Mouse (Mus musculus) embryo, embryonic 11.5 days (tissue): Measurements from ENCODE around the gene Wdr11.

Source experiments
- DNase-seq: peaks from one replicate; pipeline ENCODE4 v3.0.0-alpha.2; 2012; ENCODE audit warnings: low read depth, low spot score

Gene Wdr11

DNA sequence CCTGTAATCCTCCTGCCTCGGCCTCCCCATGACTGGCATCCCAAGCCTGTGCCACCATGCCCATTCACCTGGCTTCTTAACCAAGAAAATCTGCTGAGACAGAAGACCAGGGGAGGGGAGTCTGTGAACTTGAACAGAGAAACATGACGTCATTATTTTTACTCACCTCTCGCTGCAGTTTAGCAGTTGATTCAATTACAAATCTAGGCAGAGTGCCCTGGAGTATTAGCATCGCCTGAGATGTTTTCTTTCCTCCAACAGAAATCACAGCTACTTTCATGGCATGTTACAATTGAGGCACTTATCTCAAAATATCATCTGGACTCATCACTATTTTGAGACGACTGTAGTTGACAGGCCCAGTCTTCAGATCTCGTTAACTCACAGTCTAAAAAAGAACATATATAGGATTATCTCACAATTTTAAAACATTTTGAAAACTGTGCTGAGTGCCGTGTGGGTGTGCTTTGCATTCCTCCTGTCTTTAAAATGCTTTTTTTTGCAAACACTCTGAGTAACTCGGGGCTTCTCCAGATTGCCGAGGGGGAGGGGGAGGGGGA, 61.3 kb downstream of the Wdr11 start:
- no peak for DNase-seq

DNA sequence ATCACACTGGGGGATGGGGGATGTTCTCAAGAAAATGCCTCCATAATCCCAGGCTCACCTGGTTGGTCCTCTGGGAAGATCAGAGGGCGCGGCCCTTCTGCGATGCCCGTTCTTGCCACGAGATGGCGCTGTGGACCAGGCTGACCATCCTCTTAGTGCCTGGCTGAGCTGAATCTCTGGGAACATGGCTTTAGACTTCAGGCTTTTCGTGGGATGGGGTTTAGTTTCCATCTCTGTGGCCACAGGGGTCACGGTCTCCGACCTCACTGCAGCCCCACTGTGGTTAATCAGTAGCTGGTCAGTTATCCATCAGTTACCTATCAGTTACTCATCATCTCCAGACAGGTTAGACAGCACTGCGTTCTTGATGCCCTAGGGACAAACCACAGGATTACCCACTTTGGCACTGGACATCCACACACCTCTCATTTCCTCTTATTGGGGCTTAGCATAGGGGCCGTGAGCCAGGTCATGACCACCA, 62.2 kb downstream of the Wdr11 start:
- peak; percentile 66 for DNase-seq

DNA sequence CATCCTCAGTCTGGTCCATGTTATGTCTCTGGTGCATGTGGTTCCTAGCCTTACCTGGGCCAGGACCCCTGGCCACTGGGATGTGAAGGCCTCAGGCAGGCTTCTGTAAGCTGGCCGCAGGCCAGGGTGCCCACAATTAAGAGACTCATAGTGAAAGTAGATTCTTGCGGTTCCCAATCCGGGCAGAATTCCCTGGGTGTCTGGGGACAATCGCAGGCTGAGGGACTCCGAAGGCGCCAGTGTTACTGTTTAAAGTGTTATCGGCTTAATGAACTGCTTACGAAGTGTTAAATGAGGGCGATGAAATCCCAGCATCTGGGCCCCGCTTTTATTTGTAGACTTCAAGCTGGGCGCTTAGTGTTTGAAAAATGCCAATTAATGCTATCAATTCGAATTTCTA, 63.3 kb downstream of the Wdr11 start:
- DNase-seq = no peak

DNA sequence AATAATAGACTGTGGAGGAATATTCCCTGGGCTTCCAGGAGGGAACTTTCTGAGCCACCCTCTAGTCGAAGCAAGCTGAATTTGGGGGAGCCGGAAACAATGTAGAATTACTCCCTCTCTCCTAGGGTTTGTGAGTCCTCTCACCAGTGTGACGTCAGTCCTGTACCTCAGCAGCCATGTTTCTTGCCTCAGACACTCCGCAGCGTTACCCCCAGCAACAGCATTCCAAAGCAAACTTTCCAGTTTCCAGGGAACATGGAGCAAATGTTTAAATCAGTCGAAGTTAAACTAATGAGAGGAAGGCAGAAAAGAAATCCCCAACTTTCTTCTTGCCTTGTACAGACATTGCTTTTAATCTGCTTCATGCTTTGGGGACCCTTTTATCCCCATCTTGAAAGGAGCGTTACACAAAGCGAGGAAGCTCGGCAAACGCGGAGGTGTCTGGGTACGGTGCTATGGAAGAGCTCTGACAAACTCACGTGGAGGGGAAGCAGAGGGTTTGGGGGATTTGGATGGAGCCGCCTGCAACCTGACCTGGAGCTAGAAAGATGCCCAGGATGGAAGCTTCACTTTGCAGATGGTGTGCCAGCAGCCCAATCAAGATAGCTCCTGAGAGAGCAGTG, 64.1 kb downstream of the Wdr11 start:
- DNase-seq = no peak

DNA sequence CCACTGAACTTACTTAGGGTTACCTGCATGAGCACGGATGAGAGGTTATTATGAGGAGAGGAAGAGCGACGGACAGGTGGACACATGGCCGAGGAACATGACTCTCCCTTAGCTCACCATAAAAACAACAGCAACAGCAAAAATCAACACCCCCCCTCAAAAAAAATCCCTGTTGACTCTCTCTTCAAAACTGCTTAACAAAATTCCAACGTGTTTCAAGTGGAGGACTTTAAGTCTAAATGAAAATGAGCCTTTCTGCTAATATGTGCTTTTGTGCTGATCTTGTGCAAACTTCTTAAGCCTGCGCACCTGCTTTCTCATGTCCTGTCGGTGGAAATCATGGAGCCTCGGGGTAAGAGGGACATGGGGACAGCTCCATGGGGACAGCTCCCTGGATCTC, 66.2 kb downstream of the Wdr11 start:
- no peak for DNase-seq

DNA sequence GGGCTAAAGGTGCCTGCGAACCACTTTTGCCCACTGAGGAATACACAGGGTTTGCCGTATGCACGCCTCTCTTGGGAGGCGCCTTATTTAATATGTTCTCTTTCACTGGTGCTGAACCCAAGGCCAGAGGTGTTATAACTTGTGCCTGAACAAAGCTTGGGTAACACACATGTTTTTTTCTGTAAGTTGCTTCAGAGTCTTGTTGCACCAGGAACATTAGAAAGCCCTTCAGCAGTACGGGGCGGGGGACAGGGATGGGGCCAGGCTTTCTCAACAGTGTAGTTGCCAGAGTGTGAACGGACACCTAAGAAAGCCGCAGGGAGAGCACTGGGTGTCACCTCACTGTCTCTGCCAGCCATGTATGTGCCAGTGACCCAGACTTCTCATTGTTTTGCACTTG, 68.1 kb downstream of the Wdr11 start:
- DNase-seq = no peak

DNA sequence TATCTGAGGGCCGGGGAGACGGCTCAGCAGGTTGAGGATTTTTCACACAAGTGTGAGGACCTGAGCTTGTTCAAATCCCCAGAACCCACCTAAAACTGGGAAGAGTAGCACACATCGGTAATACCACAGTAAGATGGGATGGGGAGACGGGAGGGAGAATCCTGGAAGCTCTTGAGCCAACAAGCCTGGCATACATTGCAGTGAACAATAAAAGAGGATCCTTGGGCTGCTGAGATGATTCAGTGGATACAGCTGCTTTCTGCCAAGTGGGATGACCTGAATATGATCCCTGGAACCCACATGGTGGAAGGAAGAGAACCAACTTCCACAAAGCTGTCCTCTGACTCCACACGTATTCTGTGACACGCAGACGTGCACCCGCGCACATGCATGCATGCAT, 68.9 kb downstream of the Wdr11 start:
- DNase-seq = no peak

DNA sequence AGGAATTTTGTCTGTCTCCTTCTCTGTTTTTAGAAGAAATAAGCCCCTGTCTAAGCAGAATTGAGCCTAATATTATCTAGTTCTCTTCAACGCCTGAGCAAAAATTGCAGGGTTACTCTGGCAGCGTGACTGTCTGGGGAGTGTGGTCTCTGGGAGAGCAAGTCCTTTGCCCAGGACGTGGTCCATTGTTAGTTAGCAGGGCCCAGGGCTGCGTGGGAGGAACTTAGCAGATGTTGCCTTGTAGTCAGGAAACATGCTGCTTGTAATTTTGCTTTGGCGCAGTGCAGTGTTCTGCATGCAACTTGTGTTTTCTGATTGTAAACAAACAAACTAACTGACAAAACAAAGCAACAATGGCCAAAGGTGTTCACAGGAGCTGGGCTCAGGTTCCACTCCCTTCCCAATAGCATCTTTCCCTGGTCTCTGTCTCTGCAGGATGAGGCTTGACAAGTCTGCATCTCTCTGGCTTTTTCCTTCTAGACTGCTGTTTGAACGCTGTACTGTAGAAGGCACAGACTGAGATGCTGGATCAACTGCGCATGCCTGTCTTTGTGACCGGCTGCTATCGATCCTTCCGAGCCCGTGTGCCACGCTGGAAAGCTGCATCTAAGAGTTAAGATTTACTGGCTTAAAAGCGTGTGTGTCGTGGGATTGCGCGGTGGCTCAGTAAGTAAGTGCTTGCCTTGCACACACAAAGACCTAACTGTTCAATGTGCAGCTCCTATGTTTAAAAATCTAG, 70.6 kb downstream of the Wdr11 start:
- DNase-seq = no peak

DNA sequence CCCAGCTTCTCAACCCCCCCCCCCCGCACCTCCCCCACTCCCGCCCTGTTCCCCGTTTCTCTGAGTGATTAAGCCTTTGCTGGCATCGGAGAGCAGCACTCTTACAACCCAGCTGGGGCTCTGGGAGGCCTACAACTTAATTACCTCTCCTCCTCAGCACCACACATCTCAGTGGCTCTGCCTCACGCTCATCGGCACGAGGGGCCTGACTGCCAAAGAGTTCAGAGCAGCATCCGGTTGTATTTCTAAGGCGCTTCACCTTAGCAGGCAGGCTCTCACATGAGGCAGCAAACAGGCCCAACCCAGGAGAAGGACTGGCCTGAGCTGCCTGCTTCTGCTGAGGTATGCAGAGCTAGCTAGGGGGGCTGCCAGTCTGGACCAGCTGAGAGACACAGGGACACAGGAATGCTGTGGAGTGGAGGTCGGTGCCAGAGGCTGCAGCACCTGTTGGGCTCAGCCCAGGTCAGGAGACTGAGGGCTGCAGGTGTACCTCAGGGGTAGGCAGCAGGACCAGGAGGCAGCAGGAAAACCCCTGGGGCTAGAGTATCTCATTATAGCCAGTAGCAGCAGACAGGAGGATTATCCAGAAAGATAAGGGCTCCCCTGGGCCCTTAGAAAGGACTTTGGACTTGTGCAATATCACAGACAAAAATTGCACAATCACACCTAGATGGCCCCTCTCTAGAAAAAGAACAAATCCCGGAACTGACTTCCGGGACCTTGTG, 72.3 kb downstream of the Wdr11 start:
- DNase-seq = no peak

DNA sequence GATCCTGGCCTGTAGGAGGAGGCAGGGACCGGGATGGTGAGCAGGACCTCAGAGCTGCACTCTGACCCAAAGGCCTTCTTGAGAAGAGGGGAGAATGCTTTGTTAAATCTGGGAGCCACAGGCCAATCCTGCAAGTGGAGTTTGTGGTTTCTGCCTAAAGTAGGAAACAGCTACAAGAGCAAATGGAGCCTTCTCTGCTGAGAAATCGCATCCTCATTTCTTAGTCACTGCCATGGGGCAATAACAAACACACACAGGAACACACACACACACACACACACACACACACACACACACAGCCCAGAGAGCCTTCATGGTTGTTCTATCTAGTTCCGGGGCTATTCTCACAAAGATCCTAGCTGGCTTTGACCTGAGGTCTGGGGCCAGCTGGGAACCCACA, 73.7 kb downstream of the Wdr11 start:
- DNase-seq = no peak

DNA sequence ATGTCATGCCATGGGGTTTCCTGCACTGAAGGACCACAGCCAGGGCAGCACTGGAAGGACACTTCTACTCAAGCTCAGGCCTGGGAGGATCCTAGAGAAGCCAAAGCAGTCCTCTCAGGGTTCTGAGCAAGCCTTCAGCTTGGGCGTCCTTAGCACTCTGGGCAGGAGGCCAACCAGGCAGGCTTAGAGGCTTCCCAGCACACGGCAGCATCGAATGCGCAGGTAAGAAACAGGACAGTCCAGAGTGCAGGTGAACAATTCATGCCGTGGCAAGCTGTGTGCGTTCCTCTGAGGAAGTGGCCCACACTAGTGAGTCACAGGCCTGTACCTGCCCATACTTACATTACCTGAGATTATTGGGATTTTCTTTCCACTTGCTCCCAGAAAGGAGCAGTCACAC, 74.3 kb downstream of the Wdr11 start:
- DNase-seq = no peak

DNA sequence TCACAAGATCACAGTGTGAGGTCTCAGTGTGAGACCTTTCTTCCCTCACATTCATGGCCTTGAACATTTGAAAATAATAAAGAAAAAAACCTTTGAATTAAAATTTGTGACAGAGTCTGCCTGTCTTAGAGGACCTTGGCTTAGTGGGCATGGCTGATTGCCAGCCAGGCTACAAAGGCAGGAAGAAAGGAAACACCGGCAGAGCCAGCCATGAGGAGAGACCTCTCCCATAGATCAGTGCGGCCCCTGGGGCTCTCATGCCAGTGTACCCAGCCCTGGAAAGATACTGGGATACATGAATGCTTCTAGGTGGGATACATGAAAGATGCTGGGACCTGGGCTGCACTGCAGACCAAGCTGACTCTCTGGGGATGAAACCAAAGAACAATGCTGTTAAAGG, 74.9 kb downstream of the Wdr11 start:
- DNase-seq = no peak

DNA sequence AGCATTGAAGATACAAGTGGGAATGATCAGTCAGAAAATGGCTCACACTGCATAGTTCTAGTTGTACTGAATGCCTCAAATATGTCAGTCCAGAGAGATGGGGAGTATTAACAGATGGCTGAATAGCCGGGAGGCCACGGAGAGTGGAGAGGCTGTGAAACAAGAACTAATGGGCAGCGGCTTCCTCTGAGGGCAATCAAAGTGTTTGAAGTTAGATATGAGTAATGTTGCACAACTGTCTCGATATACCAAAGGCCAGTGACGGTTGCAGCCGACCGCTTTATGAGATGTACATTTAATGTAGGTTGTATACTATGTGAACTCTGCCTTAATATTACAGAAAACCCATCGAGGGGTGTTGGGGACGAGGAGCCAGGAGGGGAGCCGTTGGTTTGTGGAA, 78.6 kb downstream of the Wdr11 start:
- DNase-seq = no peak

DNA sequence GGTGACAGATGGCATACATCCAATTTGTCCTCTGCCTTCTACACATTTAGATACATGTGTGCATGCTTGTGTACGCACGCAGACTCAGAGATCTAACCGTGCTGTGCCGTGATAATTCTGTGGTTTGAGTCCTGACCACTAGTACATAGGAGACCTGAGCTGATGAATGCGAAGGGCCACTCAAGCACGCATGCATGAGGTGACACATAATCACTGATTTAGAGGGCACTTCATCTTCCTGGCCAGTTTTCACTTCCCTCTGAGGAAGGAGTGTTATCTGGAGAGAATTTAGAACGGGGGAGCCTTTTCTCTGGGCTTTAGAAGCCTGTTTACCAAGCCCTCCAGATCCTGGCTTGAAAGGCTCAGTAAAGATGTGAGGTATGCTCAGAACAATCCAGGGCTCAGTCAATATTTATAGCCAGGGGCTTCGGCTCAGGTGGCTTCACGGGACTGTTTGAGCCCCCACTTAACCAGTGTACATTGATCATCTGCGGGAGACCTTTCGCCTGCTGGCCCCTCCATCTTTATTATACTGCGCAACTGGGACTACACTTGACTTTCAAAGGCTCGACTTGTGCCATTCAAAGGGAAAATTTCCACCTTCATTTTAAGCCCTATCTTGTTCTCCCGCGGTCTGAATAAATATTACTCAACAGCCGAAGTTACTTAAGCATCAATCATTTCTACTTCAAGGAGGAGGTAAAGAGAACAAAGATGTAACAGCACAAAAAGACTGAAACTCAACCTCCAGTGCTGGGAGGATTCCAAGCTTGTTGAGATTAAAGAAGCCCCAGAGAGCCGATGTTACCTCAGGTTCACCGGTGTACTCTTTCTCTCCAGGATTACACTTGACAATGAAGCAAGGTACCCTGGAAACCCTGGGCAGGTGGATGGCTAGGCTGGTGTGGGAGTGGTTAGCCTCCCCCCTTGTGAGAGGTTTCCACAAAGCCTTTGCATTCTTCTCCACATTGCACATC, 80.3 kb downstream of the Wdr11 start:
- DNase-seq = no peak

DNA sequence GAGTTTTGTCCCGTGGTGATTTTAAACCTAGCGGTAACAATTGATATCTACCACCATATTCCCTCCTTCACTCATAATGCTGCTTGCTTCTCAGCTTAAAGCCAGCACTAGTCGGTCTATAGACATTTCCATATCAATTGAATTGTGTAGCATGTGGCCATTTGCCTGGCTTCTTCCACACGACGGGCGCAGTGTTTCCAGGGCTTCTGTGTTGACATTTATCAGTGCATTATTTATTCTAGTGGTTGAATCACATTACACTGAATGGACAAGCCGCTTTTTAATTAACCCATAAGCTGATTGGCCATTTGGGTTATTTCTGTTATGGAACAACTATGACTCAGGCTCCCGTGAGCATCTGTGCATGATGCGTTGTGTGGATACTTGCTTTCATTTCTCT, 82.1 kb downstream of the Wdr11 start:
- DNase-seq = no peak

DNA sequence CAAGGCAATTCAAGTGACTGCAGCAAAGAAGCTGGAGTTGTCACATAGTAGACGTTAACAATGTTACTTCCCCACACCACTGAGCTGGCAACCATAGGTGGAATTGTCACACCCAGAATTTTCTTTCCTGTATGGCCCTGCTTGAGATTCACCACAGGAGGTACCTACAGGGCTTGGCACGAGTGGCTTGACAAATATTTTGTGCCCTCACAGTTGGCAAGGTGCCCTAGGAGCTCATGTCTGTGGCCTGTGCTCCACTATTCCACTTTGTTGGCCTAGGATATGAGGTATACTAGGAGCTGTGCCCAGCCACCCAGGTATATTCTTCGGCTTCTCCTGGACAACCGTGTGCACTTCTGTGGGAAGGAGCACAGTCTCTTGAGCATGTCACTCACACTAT, 82.9 kb downstream of the Wdr11 start:
- DNase-seq = no peak

DNA sequence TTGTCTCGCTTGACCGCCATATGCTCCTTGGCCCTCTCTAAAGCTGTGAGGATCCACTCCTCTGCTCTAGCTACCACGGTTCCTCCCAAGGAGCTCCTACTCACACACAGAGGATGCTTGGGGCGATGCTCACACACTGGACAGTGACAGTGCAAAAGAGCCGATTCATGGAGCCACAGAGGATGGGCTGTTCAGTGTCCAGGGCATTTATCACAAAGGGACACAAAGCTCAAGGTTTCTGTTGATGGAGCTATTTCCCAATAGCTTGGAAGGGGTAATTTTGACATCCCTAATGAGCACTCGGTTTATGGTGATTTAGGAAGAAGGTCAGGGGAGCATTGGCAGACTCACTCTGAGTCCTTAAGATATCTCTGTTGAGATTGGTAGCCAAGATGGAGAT, 84.2 kb downstream of the Wdr11 start:
- no peak for DNase-seq

DNA sequence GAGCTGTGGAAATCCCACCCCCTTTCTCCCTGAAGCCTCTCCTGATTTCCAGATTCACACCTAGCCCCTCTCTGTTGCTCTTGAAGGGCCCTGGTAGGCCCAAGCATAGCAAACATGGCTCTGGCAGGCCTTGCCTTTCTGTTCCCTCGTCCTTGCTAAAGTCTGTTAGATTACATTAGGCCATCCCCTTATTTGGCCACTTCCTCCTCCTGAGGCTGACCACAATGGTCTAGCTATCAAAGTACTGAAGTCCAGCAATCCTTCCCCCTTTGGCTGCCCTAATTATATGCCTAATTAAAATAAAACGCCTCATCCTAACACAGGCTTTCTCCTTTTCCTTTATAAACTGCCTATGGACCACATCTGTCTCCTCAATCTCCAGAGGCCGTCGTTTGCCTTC, 85.5 kb downstream of the Wdr11 start:
- DNase-seq = no peak

DNA sequence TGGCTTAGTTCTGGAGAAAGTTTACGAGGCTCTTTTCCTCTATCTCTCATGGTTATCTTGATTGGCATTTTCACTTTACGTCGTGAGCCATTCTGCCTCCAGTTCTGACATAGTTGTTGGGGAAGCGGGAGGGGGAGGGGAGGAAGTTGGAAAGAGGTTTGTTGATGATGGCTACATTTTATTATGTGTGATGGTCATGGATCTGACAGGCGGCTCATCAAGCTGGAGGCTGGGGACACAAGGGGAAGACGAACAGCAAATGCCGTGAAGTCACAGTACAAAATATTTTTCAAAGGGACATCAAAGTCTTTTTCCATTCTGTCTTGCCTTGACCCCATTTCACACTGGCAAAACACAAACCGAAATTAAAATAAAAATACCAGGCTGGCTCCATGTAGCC, 86.8 kb downstream of the Wdr11 start:
- no peak for DNase-seq

DNA sequence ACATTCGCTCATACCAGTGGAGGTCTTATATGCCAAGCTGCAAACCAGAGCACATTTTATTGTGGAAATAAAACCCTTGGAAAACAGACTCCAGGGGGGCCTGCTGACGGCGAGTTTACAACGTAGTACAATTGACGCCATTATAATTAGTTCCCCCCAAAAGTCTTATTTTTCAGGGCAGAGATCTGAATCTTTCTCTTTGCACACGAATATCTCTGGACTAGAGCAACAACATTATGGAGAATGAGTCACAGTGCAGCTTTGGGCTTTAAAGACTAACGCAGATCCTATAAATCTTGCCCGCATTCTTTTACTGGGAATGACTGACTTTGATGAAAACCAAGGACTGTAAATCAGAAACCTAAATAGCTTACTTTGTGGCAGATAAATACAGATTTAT, 87.3 kb downstream of the Wdr11 start:
- no peak for DNase-seq

DNA sequence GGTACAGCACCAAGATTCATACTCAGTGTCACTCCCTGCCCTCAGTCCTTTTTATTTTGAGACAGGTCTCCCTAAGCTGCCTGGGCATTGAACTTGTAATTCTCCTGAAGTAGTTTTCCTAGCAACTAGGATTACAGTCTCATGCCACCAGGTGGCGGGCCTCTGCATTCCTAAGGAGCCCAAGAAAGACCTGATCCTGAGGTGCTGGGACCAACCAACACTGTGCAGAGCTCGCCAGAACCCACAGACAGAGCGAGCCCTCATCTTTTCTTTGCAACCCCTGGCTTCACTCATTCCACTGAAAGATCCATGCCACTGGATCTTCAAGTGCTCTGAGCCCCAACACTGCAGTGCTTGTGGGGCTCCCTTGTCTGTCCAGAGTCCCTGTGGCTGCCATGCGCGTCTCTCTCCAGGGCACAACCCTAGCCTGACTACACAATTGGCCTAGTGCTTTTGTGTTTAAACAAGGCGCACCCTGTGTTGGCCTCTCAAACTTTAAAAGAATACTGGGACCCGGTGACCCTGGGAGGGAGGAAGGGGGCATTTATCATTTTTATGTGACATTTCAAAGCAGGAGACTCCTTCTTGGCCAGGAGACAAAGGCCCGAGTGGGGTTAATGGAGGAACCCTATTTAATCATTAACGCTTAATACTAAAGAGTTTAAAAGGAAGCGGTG, 89.0 kb downstream of the Wdr11 start:
- peak; percentile 66 for DNase-seq
